ENCODE assay signal across 10 mouse cellular contexts in genomic region chr5:146655394-146655793, GRCm38 (mm10).
DNase-seq lines count a peak whose midpoint lies in the region; ATAC-seq and TF ChIP-seq lines count a peak whose summit lies in the region.
"Had no signal": no experiment of that assay in that cellular context is flagged by ENCODE, and none has a peak within 500 bp of the region (broad histone marks: within the 10 kb centered on the region; RNA-seq: fewer than 3 reads in every experiment).

No protein-coding gene starts in this region.

- 76% methylated on average over 7 of the region's 7 CpGs for WGBS in kidney, postnatal 0 days
- WGBS in cerebellum, adult 2 months = 53% methylated on average over 7 of the region's 7 CpGs
- WGBS in midbrain, postnatal 0 days = 68% methylated on average over 7 of the region's 7 CpGs

- ATAC-seq in kidney, postnatal 0 days (replicated peaks; ENCODE audit: low FRiP score, low read depth) = no peak
- ATAC-seq in common myeloid progenitor, adult 5-6 weeks (replicated peaks; ENCODE audit: low read depth, poor library complexity, severe bottlenecking) = peak; percentile 91
- no peak for ATAC-seq in midbrain, postnatal 0 days (ENCODE audit: low FRiP score)

- no peaks in the 10 kb centered on the region for H3K36me3 ChIP-seq in kidney, postnatal 0 days (ENCODE audit: insufficient read depth, low read length)
- H3K36me3 ChIP-seq in midbrain, postnatal 0 days (ENCODE audit: insufficient read depth, low read length) = no peaks in the 10 kb centered on the region

- H3K27me3 ChIP-seq in kidney, postnatal 0 days (ENCODE audit: insufficient read depth, low read length) = no peaks in the 10 kb centered on the region
- H3K27me3 ChIP-seq in cerebellum, adult 2 months (ENCODE audit: control insufficient read depth, insufficient read depth, low read length) = no peaks in the 10 kb centered on the region
- H3K27me3 ChIP-seq in midbrain, postnatal 0 days (ENCODE audit: insufficient read depth, low read length) = no peaks in the 10 kb centered on the region

- no peak overlapping the region for H3K4me2 ChIP-seq in kidney, postnatal 0 days (ENCODE audit: low read length)
- no peak overlapping the region for H3K4me2 ChIP-seq in midbrain, postnatal 0 days (ENCODE audit: low read depth, low read length, poor library complexity, severe bottlenecking)

- TF ChIP-seq CTCF in kidney, postnatal 0 days (IDR thresholded peaks at IDR 0.05; ENCODE audit: low read depth) = no peak
- no peak for TF ChIP-seq CTCF in cerebellum, adult 2 months (IDR thresholded peaks at IDR 0.05; ENCODE audit: borderline replicate concordance, insufficient read depth, low read depth, low read length)
- TF ChIP-seq CTCF in midbrain, postnatal 0 days (IDR thresholded peaks at IDR 0.05) = no peak

- H3K4me1 ChIP-seq in kidney, postnatal 0 days (replicated peaks; ENCODE audit: insufficient read depth, low read length) = no peaks in the 10 kb centered on the region
- H3K4me1 ChIP-seq in cerebellum, adult 2 months (ENCODE audit: control insufficient read depth, insufficient read depth, low read length) = peaks cover 4% of the 10 kb centered on the region
- H3K4me1 ChIP-seq in midbrain, postnatal 0 days (ENCODE audit: insufficient read depth, low read length) = no peaks in the 10 kb centered on the region

- H3K9me3 ChIP-seq in kidney, postnatal 0 days (replicated peaks; ENCODE audit: low read length) = no peaks in the 10 kb centered on the region
- H3K9me3 ChIP-seq in midbrain, postnatal 0 days (ENCODE audit: low read length) = no peaks in the 10 kb centered on the region

- no peak overlapping the region for H3K4me3 ChIP-seq in kidney, postnatal 0 days (replicated peaks; ENCODE audit: low read depth, low read length)
- H3K4me3 ChIP-seq in cerebellum, adult 2 months (replicated peaks; ENCODE audit: insufficient read depth, low read depth, low read length) = no peak overlapping the region
- H3K4me3 ChIP-seq in midbrain, postnatal 0 days (ENCODE audit: low read depth, low read length) = no peak overlapping the region

- H3K27ac ChIP-seq in kidney, postnatal 0 days = no peak overlapping the region
- H3K27ac ChIP-seq in cerebellum, adult 2 months (ENCODE audit: insufficient read depth, low read length) = no peak overlapping the region
- H3K27ac ChIP-seq in midbrain, postnatal 0 days (ENCODE audit: low read depth, low read length) = no peak overlapping the region

- TF ChIP-seq POLR2A in cerebellum, adult 2 months (IDR thresholded peaks at IDR 0.05; ENCODE audit: borderline replicate concordance, insufficient read depth, low read length) = no peak

- peak; percentile 16 for DNase-seq in kidney, postnatal 0 days (ENCODE audit: low spot score)
- no peak for DNase-seq in kidney, postnatal 14 days
- peak; percentile 13 for DNase-seq in lung, postnatal 25 days (ENCODE audit: low spot score)
- DNase-seq in thymus, postnatal 25 days = peak; percentile 22
- DNase-seq in cerebellum, adult 2 months = no peak
- DNase-seq in cerebellum, adult 18-20 months = no peak
- DNase-seq in midbrain, postnatal 0 days (ENCODE audit: low spot score) = no peak
- DNase-seq: cerebellum, adult 9-11 months; midbrain, embryonic 14.5 days had no signal

- H3K9ac ChIP-seq in kidney, postnatal 0 days (ENCODE audit: low read depth, low read length) = 0 out of 2 replicates have a peak overlapping the region, but pooled peaks have one; percentile 4
- H3K9ac ChIP-seq in midbrain, postnatal 0 days (replicated peaks; ENCODE audit: low read length, poor library complexity, severe bottlenecking) = no peak overlapping the region

Comparison
In these comparisons a context has a peak if more than half of its experiments do, and no peak if none do; other contexts are left out.
1. DNase-seq: peak in kidney, postnatal 0 days (single experiment), lung, postnatal 25 days (single experiment) and thymus, postnatal 25 days (single experiment); none in kidney, postnatal 14 days (single experiment), cerebellum, adult 2 months (0 of 2), cerebellum, adult 18-20 months (0 of 2) and midbrain, postnatal 0 days (single experiment).